Mouse (Mus musculus) retina, adult 2 months (tissue): ENCODE results near the gene Mpig6b.

Experiments
- DNase-seq: peaks from one replicate; pipeline ENCODE4 v3.0.0-alpha.2; 2012; ENCODE audit warnings: low read depth, low spot score

Gene Mpig6b

DNA sequence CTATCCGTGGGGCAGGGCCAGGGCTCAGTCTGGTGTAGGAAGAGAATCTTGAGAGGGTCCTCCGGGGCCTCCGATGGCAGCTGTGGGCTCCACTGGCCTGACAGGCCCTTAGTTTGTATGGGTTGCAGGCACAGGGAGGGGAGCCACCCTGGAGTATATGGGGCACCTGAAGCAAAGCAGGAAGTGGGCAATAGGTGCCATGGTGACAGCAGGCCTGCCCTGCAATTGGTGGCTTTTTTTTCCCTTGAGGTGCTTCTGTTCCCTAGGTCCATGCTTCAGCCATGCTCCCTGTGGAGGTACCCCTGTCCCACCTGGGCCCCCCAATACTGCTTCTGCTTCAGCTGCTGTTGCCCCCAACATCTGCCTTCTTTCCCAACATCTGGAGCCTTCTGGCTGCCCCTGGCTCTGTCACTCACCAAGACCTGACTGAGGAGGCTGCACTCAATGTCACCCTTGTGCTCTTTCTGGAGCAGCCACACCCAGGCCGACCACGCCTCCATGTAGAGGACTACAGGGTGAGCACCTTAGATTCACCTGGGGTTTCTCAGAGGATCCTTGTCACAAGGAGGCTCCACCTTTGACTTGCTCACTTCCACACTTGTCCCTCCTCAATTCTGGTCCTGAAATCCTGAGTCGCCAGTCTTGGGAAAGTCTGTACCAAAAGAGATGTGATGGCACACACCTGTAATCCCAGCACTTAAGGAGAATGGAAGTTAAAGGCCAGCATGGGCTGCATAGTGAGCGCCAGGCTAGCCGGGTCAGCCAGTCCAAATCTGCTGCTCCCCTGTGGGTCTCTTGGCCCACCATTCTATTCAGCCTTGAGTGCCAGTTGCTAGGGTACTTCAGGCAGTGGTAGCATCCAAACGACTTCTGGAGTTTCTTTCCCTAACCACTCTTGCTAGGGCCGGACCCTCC, 48.9 kb downstream of the Mpig6b start:
- DNase-seq, result no peak

DNA sequence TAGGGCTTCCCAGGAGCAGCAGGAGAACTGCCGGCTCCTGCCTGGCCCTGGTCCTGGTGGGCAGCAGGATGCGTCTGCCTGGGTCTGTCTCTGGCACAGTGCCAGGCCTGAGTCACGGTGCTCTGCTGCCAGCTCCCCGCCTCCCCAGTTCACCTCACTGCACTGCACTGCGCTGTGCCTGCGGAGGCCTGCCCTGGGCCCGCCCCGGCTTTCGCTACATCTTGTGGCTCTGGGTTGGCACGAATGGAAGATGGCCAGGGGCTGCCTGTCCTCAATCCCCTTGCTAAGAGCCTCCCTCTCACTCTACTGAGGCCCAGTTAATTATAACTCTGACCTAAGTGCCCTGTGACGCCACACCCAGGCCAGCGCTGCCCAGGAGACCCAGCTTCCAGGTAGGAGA, 49.6 kb downstream of the Mpig6b start, which contains the start of gene Vwa7:
TSS of gene Vwa7 (plus strand) at position 204 of the 400 bp plus-strand sequence.
- DNase-seq, result no peak

DNA sequence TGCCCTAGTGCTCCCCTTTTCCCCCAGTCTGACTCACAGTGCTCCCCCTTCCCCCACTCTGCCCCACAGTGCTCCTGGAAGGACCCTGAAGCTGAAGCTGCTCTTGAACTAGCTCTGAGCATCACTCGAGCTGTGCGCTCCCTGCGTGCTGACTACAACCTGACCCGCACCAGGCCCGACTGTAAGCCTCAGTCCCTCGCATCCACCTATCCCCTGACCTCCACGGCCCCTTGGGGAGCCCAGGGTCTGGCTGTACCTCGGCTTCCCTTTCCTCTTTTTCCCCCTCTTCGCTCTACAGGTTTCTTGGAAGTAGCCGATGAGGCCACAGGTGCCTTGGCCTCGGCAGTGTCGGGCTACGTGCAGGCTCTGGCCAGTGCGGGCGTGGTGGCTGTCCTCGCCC, 50.7 kb downstream of the Mpig6b start:
- no peak for DNase-seq

DNA sequence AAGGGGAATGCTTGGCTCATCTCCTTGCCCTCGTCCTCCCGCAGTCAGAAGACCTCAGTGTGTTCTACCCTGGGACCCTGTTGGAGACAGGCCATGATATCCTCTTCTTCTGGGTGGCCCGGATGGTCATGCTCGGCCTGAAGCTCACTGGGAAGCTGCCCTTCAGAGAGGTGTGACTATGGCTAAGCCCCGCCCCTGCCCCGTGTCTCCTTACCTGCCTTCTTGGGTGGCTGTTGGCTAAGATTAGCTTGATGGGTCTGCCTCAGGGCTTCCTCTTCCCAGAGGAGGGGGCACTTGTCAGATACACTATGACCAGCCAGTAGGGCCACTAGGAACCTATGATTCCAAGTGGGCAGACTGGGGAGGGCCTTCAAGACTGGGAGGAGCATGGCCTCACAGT, 52.8 kb downstream of the Mpig6b start:
- no peak for DNase-seq
